In genomic region chr7:15884127-15884526, GRCm38 (mm10) we compare ENCODE assay signal across 29 mouse cellular contexts. TPM values are rescaled to one million over a fixed set of nuclear protein-coding genes. Genes with fewer than 3 reads are reported as not detected.
DNase-seq lines count a peak whose midpoint lies in the region; ATAC-seq and TF ChIP-seq lines count a peak whose summit lies in the region.
"Had no signal": no experiment of that assay in that cellular context is flagged by ENCODE, and none has a peak within 500 bp of the region (broad histone marks: within the 10 kb centered on the region; RNA-seq: fewer than 3 reads in every experiment).

No protein-coding gene starts in this region.

- peaks cover 6% of the 10 kb centered on the region; the same call in 1 of the 2 replicates for H3K4me1 ChIP-seq in liver, embryonic 13.5 days (replicated peaks)
- no peaks in the 10 kb centered on the region for H3K4me1 ChIP-seq in liver, postnatal 0 days (ENCODE audit: insufficient read depth)
- H3K4me1 ChIP-seq: embryonic facial prominence, embryonic 10.5 days; embryonic facial prominence, embryonic 12.5 days; forebrain, embryonic 15.5 days had no signal

- ATAC-seq in liver, embryonic 13.5 days (ENCODE audit: low read depth): 0 out of 2 replicates have a peak, but pooled peaks have one; percentile 41
- ATAC-seq in liver, postnatal 0 days: no peak
- ATAC-seq in common myeloid progenitor, adult 5-6 weeks (replicated peaks; ENCODE audit: low read depth, poor library complexity, severe bottlenecking): peak; percentile 52; the same call in 1 of the 2 replicates
- peak; percentile 75 for ATAC-seq in erythroid progenitor cell, adult 5-6 weeks (replicated peaks; ENCODE audit: low FRiP score, poor library complexity, severe bottlenecking)
- peak; percentile 95 for ATAC-seq in megakaryocyte-erythroid progenitor cell, adult 5-6 weeks (replicated peaks; ENCODE audit: low FRiP score, low TSS enrichment, poor library complexity, severe bottlenecking)
- ATAC-seq: activated CD4-positive, CD25-positive, alpha-beta regulatory T cell, adult 4 months; forebrain, embryonic 13.5 days; forebrain, embryonic 15.5 days; forebrain, postnatal 0 days; Patski had no signal

- no peaks in the 10 kb centered on the region for H3K36me3 ChIP-seq in liver, embryonic 13.5 days
- H3K36me3 ChIP-seq in liver, postnatal 0 days (replicated peaks; ENCODE audit: insufficient read depth, low read length): no peaks in the 10 kb centered on the region
- H3K36me3 ChIP-seq: embryonic facial prominence, embryonic 10.5 days; embryonic facial prominence, embryonic 12.5 days; forebrain, embryonic 15.5 days had no signal

- no peaks in the 10 kb centered on the region for H3K27me3 ChIP-seq in liver, embryonic 13.5 days
- no peaks in the 10 kb centered on the region for H3K27me3 ChIP-seq in liver, postnatal 0 days (ENCODE audit: insufficient read depth, low read length)
- H3K27me3 ChIP-seq: embryonic facial prominence, embryonic 12.5 days; forebrain, embryonic 13.5 days; forebrain, embryonic 15.5 days had no signal

- no peak for TF ChIP-seq EP300 in liver, postnatal 0 days (IDR thresholded peaks at IDR 0.05; ENCODE audit: low read depth)

- no peak overlapping the region for H3K4me2 ChIP-seq in liver, embryonic 13.5 days
- no peak overlapping the region for H3K4me2 ChIP-seq in liver, postnatal 0 days (ENCODE audit: low read depth, low read length)
- H3K4me2 ChIP-seq: embryonic facial prominence, embryonic 12.5 days; forebrain, embryonic 13.5 days; forebrain, embryonic 15.5 days had no signal

- no peak overlapping the region for H3K27ac ChIP-seq in liver, embryonic 13.5 days
- H3K27ac ChIP-seq in liver, postnatal 0 days (ENCODE audit: low read depth): no peak overlapping the region
- H3K27ac ChIP-seq: embryonic facial prominence, embryonic 10.5 days; embryonic facial prominence, embryonic 12.5 days; forebrain, embryonic 13.5 days; forebrain, embryonic 15.5 days had no signal

- H3K9me3 ChIP-seq in liver, embryonic 13.5 days (replicated peaks): no peaks in the 10 kb centered on the region
- H3K9me3 ChIP-seq in liver, postnatal 0 days (ENCODE audit: low read length): no peaks in the 10 kb centered on the region
- H3K9me3 ChIP-seq: embryonic facial prominence, embryonic 10.5 days; embryonic facial prominence, embryonic 12.5 days; forebrain, embryonic 13.5 days; forebrain, embryonic 15.5 days had no signal

- WGBS in liver, embryonic 13.5 days (ENCODE audit: insufficient replicate concordance): 63% methylated on average over 2 of the region's 2 CpGs
- 78% methylated on average over 2 of the region's 2 CpGs for WGBS in liver, postnatal 0 days (ENCODE audit: insufficient replicate concordance)

- no peak for DNase-seq in liver, embryonic 13.5 days
- DNase-seq in liver, postnatal 0 days: no peak
- DNase-seq in kidney, postnatal 36 days: no peak
- no peak for DNase-seq in gastrocnemius, adult 18-20 months (ENCODE audit: low spot score)
- DNase-seq in layer of hippocampus, postnatal 10 days (ENCODE audit: low spot score in 2 of 2): no peak
- DNase-seq: adrenal gland, adult 8-10 months; adrenal gland, postnatal 14 days; adrenal gland, postnatal 36 days; cerebellum, adult 11-12 months; cerebellum, adult 2 months; cerebellum, adult 9-10 months; cerebellum, postnatal 10 days; cerebellum, postnatal 25 days; forebrain, postnatal 0 days had no signal

- H3K9ac ChIP-seq in liver, embryonic 13.5 days: no peak overlapping the region
- H3K9ac ChIP-seq in liver, postnatal 0 days (replicated peaks): no peak overlapping the region
- H3K9ac ChIP-seq: embryonic facial prominence, embryonic 12.5 days; forebrain, embryonic 13.5 days; forebrain, embryonic 15.5 days; forebrain, postnatal 0 days had no signal

- no peak for TF ChIP-seq CTCF in liver, postnatal 0 days (IDR thresholded peaks at IDR 0.05; ENCODE audit: low read depth)

- no peak overlapping the region for H3K4me3 ChIP-seq in liver, embryonic 13.5 days (replicated peaks)
- H3K4me3 ChIP-seq in liver, postnatal 0 days (ENCODE audit: low read depth, low read length): no peak overlapping the region
- H3K4me3 ChIP-seq: embryonic facial prominence, embryonic 10.5 days; embryonic facial prominence, embryonic 12.5 days; erythroblast, embryonic 14.5 days; forebrain, embryonic 13.5 days; forebrain, embryonic 15.5 days had no signal

RNA-seq across cellular contexts. Expression of gene Crxos, which starts 1.7 kb away (rescaled TPM):
- not detected in 2 replicates for polyA plus RNA-seq in liver, embryonic 13.5 days (2015; fragmentation: Nextera tagmentation; extraction: Ambion mirVana)
- polyA plus RNA-seq in liver, postnatal 0 days (2015; fragmentation: Nextera tagmentation; extraction: Ambion mirVana): not detected in 2 replicates
- total RNA-seq in common myeloid progenitor, adult 5-6 weeks (2017): not detected in 2 replicates
- total RNA-seq in erythroid progenitor cell, adult 5-6 weeks (2015; ENCODE audit: low replicate concordance): not detected in 2 replicates
- not detected in 2 replicates for total RNA-seq in erythroid progenitor cell, adult 5-6 weeks (2017; ENCODE audit: low replicate concordance)
- total RNA-seq in megakaryocyte-erythroid progenitor cell, adult 5-6 weeks (2014; fragmentation: Nextera tagmentation): not detected in 2 replicates
- not detected in 2 replicates for total RNA-seq in megakaryocyte-erythroid progenitor cell, adult 5-6 weeks (2017)
- total RNA-seq in gastrocnemius, adult 18-20 months (2021): not detected
- total RNA-seq in layer of hippocampus, postnatal 10 days (2021): under 1 TPM in 1 of 2 experiments, not detected in 1; 0.23 TPM
- total RNA-seq: adrenal gland, adult 8-10 months; adrenal gland, postnatal 14 days; adrenal gland, postnatal 36 days; forebrain, postnatal 0 days had no signal
- polyA plus RNA-seq: activated CD4-positive, CD25-positive, alpha-beta regulatory T cell, adult 4 months; C2C12; cerebellum, adult 2 months; embryonic facial prominence, embryonic 10.5 days; embryonic facial prominence, embryonic 12.5 days; embryonic facial prominence, embryonic 14.5 days; forebrain, embryonic 11.5 days; forebrain, embryonic 13.5 days; forebrain, postnatal 0 days; Patski had no signal

RNA-seq across cellular contexts. Expression of gene Crx, which starts 4.4 kb away (rescaled TPM):
- not detected in 2 replicates for polyA plus RNA-seq in liver, embryonic 13.5 days (2015; fragmentation: Nextera tagmentation; extraction: Ambion mirVana)
- polyA plus RNA-seq in liver, postnatal 0 days (2015; fragmentation: Nextera tagmentation; extraction: Ambion mirVana): not detected in 2 replicates
- not detected in 2 replicates for total RNA-seq in common myeloid progenitor, adult 5-6 weeks (2017)
- total RNA-seq in erythroid progenitor cell, adult 5-6 weeks (2015; ENCODE audit: low replicate concordance): not detected in 2 replicates
- total RNA-seq in erythroid progenitor cell, adult 5-6 weeks (2017; ENCODE audit: low replicate concordance): not detected in 2 replicates
- total RNA-seq in megakaryocyte-erythroid progenitor cell, adult 5-6 weeks (2014; fragmentation: Nextera tagmentation): not detected in 2 replicates
- total RNA-seq in megakaryocyte-erythroid progenitor cell, adult 5-6 weeks (2017): not detected in 2 replicates
- total RNA-seq in gastrocnemius, adult 18-20 months (2021): not detected
- total RNA-seq in layer of hippocampus, postnatal 10 days (2021): not detected
- total RNA-seq: adrenal gland, adult 18-20 months; adrenal gland, adult 8-10 months; adrenal gland, postnatal 14 days; adrenal gland, postnatal 36 days; ES-E14 had no signal
- polyA plus RNA-seq: activated CD4-positive, CD25-positive, alpha-beta regulatory T cell, adult 4 months; C2C12; cerebellum, adult 2 months; embryonic facial prominence, embryonic 12.5 days; embryonic facial prominence, embryonic 14.5 days; erythroblast, embryonic 14.5 days; forebrain, embryonic 11.5 days; forebrain, embryonic 13.5 days; Patski had no signal

RNA-seq across cellular contexts. Expression of gene Selenow, which starts 38.1 kb away (rescaled TPM):
- 368 and 374 TPM in 2 replicates for polyA plus RNA-seq in liver, embryonic 13.5 days (2015; fragmentation: Nextera tagmentation; extraction: Ambion mirVana)
- polyA plus RNA-seq in liver, postnatal 0 days (2015; fragmentation: Nextera tagmentation; extraction: Ambion mirVana): 158 and 189 TPM in 2 replicates
- total RNA-seq in common myeloid progenitor, adult 5-6 weeks (2017): 42.3 and 56.5 TPM in 2 replicates
- total RNA-seq in erythroid progenitor cell, adult 5-6 weeks (2015; ENCODE audit: low replicate concordance): 52.4 and 65.6 TPM in 2 replicates
- 19.6 and 25.3 TPM in 2 replicates for total RNA-seq in erythroid progenitor cell, adult 5-6 weeks (2017; ENCODE audit: low replicate concordance)
- 280 and 304 TPM in 2 replicates for total RNA-seq in megakaryocyte-erythroid progenitor cell, adult 5-6 weeks (2014; fragmentation: Nextera tagmentation)
- total RNA-seq in megakaryocyte-erythroid progenitor cell, adult 5-6 weeks (2017): 47.7 and 76.3 TPM in 2 replicates
- 1,000 to 10,000 TPM; 1,514 to 1,837 TPM for total RNA-seq in gastrocnemius, adult 18-20 months (2021)
- total RNA-seq in layer of hippocampus, postnatal 10 days (2021): 1,000 to 10,000 TPM; 1,327 to 1,522 TPM

RNA-seq across cellular contexts. Expression of gene Obox6, which starts 44.6 kb away (rescaled TPM):
- not detected in 2 replicates for polyA plus RNA-seq in liver, embryonic 13.5 days (2015; fragmentation: Nextera tagmentation; extraction: Ambion mirVana)
- not detected in 2 replicates for polyA plus RNA-seq in liver, postnatal 0 days (2015; fragmentation: Nextera tagmentation; extraction: Ambion mirVana)
- total RNA-seq in common myeloid progenitor, adult 5-6 weeks (2017): not detected in 2 replicates
- not detected in 2 replicates for total RNA-seq in erythroid progenitor cell, adult 5-6 weeks (2015; ENCODE audit: low replicate concordance)
- not detected in 2 replicates for total RNA-seq in erythroid progenitor cell, adult 5-6 weeks (2017; ENCODE audit: low replicate concordance)
- not detected in 2 replicates for total RNA-seq in megakaryocyte-erythroid progenitor cell, adult 5-6 weeks (2014; fragmentation: Nextera tagmentation)
- not detected in 2 replicates for total RNA-seq in megakaryocyte-erythroid progenitor cell, adult 5-6 weeks (2017)
- total RNA-seq in gastrocnemius, adult 18-20 months (2021): not detected
- not detected for total RNA-seq in layer of hippocampus, postnatal 10 days (2021)
- total RNA-seq: adrenal gland, adult 18-20 months; adrenal gland, adult 8-10 months; adrenal gland, postnatal 14 days; adrenal gland, postnatal 36 days; forebrain, postnatal 0 days had no signal
- polyA plus RNA-seq: activated CD4-positive, CD25-positive, alpha-beta regulatory T cell, adult 4 months; C2C12; cerebellum, adult 2 months; embryonic facial prominence, embryonic 10.5 days; embryonic facial prominence, embryonic 12.5 days; embryonic facial prominence, embryonic 14.5 days; erythroblast, embryonic 14.5 days; forebrain, embryonic 11.5 days; forebrain, embryonic 13.5 days; forebrain, embryonic 15.5 days; forebrain, postnatal 0 days; Patski had no signal

Comparison
In these comparisons a context has a peak if more than half of its experiments do, and no peak if none do; other contexts are left out.
1. RNA of gene Selenow, which starts 38.1 kb away (total RNA-seq): 1,514 to 1,837 TPM in gastrocnemius, adult 18-20 months and 1,327 to 1,522 TPM in layer of hippocampus, postnatal 10 days; 47.7 to 304 TPM in megakaryocyte-erythroid progenitor cell, adult 5-6 weeks, 19.6 to 65.6 TPM in erythroid progenitor cell, adult 5-6 weeks and 42.3 to 56.5 TPM in common myeloid progenitor, adult 5-6 weeks; every median in the first group is over 4 times any median in the second.